Mouse (Mus musculus): ENCODE measurements around the gene Gng2. TPM values are rescaled to one million over a fixed set of nuclear protein-coding genes. Genes with fewer than 3 reads are reported as not detected.
"Not testable (repeated sequence)": the region's sequence is repeated elsewhere in the genome, so short reads cannot be mapped to it uniquely, and the experiment has no call there.

Gene Gng2
- total RNA-seq, 2 experiments from 2014 or later = 195 to 206 TPM

DNA sequence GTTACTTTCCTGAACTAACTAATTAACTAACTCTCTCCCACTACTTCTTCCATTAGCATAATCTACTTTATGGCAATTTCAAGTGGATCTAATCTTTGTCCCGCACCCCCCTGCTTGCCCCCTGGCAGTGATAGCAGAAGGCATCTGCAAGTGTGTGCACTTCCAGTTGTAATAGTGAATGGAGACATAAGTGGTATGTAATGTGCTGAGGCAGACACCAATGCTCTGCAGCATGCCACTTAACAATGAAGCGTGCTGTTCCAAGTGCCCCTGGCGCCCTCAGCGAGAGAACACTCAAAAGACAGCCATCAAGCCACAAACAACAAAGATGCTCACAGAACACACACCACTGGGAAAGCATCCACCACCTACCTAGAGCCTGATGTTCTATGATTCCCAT, 76.9 kb downstream of the Gng2 start:
- TF ChIP-seq CTCF (IDR thresholded peaks at IDR 0.05) = no peak
- intact Hi-C loops (cut with DNase I) = no loop called here
- H3K4me3 ChIP-seq = no peak overlapping the region
- no peak overlapping the region for H3K27ac ChIP-seq
- no peak for DNase-seq (ENCODE audit: extremely low spot score in 1 of 2, low spot score in 2 of 2)

DNA sequence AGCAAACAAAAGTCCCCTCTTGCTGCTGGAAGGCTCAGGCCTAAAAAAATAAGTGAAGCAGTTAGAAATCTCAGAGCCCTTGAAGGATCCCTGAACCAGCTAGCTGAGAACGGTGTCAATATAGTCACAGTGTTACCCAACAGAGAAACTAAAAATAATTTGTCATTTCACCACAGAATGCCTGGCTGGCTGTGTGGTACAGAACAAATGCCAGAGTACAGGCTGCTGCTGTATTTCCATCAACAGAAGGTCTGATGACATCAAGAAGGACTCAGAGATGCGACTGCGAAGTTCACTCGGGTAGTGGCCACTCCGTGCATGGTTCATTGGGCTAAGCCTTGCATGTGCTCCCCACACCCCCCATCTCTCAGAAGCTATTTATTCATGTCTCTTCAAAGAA, 89.9 kb downstream of the Gng2 start:
- no peak overlapping the region for H3K4me3 ChIP-seq
- DNase-seq (ENCODE audit: extremely low spot score in 1 of 2, low spot score in 2 of 2) = no peak
- H3K27ac ChIP-seq = peak overlapping the region; percentile 8; the same call in 1 of the 2 replicates
- intact Hi-C loops (cut with DNase I) = loop anchor here (5.0 kb wide), 1 partner anchor 50 kb away; no protein-coding TSS in a partner anchor
- no peak for TF ChIP-seq CTCF (IDR thresholded peaks at IDR 0.05)

DNA sequence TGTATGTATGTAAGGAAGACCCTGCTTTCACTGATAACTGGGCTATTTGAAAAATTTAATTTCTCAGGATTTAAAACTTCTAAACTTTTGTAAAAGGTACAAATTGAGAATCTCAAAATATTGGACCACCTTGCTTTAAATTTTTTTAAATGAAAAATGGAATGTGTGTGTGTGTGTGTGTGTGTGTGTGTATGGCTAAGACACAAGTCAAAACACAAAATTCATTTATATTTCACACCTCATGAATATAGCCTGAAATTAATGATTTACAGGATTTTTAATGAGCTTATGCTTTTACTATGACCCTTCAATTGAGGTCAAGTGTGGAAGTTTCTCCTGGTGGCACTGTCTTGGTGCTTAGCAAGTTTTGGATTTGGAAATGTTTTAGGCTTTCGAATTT, 93.0 kb downstream of the Gng2 start:
- H3K4me3 ChIP-seq; intact Hi-C loops (cut with DNase I); DNase-seq (ENCODE audit: extremely low spot score in 1 of 2, low spot score in 2 of 2); H3K27ac ChIP-seq: not testable (repeated sequence)

DNA sequence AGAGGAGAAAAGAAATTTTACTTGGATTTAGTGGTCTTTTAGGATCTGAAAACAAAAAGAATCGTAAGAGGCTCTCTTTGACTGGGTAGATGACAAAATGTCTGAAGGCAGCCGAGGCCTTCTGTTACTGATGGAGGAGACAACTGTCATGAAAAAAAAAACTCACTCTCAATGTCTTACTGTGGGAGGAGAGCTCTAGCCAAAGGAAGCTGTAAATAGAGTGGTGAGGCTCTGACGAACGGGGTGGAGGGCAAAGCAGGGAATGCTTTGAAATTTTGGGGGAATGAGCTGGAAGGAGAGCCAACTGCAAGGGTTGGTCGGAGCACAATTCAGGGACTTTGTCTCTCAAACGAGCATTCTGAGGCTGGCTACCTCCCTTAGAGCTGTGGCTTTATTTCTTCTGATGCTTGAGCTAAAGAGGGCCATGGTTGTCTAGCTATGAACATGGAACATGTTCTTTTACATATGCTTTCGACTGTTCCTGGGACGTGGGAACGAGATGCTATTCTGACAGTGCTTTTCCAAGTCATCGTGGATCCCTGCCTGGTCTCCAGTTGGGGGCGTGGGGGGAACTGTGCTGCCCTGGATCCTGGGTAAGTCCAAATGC, 103.1 kb downstream of the Gng2 start:
- DNase-seq (ENCODE audit: extremely low spot score in 1 of 2, low spot score in 2 of 2) = no peak
- intact Hi-C loops (cut with DNase I) = no loop called here
- peak overlapping the region; percentile 64; the same call in 1 of the 2 replicates for H3K27ac ChIP-seq
- H3K4me3 ChIP-seq = no peak overlapping the region
- TF ChIP-seq CTCF (IDR thresholded peaks at IDR 0.05) = no peak

DNA sequence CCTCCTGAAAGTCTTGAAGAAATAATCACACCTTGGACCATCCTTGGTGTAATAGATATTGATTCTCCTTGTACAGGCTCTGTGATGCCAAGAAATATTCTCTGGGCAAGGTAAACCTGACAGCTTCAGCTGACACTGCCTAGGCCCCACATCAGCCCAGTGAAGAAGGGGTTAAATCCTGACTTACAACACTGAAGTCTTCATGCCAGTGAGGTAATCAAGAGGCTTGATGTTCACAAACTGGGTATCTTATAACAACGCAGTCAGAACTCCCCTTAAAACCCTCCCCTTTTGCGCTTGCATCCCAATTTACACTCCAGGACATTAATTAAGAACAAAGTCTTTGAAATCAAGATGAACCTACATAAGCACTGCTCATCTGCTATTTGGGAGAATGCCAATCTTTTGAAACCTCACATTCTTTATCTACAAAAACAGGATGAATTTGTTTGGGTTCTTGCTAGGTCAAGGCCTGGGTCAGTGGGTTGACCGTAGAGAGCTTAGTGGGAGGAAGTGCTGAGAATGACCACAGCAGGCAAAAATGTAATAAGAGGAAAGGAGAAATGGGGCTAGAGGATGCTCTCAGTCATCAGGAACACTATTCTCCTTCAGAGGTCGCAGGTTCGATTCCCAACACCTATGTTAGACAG, 110.0 kb downstream of the Gng2 start:
- DNase-seq (ENCODE audit: extremely low spot score in 1 of 2, low spot score in 2 of 2) = no peak
- H3K27ac ChIP-seq = no peak overlapping the region
- H3K4me3 ChIP-seq = no peak overlapping the region
- intact Hi-C loops (cut with DNase I) = no loop called here
- TF ChIP-seq CTCF (IDR thresholded peaks at IDR 0.05) = no peak

DNA sequence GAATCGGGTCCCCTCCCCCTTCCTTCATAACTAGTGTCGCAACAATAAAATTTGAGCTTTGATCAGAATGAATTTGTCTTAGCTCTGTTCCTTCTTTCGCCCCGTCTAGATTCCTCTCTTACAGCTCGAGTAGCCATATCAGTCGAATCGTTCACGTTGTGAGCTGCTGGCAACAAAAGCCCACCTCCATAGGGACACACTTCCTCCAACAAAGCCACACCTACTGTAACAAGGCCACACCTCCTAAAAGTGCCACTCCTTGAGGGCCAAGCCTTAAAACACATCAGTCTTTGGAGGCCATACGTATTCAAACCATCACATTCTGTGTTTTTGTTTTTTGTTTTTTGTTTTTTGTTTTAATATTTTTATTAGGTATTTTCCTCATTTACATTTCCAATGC, 112.3 kb downstream of the Gng2 start:
- DNase-seq (ENCODE audit: extremely low spot score in 1 of 2, low spot score in 2 of 2); intact Hi-C loops (cut with DNase I); H3K27ac ChIP-seq; H3K4me3 ChIP-seq: not testable (repeated sequence)

DNA sequence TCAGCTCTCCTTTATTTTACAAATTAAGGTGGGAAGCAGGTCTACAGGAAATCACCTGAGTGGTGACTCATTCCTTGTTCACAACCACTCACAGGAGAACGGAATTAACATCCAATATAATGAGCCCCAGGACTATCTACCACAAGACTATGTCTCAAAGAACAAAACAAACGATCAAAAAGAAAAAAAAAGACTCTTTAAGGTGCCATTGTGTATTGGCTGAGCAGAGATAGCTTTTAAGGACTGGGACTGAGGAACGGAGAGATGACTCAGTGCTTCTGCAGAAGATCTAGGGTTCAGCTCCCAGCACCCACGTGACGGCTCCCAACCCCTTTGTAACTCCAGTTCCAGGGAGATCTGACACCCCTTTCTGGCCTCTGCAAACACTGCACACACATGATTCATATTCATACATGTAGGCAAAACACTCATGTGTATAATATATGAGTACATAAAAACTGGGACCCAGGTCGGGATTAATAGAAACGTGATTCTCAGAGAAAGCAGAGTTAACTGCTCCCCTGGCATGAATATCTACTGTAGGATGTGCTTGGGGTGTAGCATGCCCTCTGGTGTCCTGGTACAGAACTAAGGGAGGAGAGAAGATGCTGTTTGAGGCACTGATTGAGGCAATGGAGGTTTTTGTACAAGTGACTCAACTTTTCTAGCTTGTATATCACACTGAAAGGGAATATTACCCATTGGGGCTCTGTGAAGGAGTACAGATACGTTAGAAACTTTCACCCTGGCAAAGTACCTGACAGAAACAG, 115.9 kb downstream of the Gng2 start:
- peak; percentile 27 for TF ChIP-seq CTCF (IDR thresholded peaks at IDR 0.05)
- intact Hi-C loops (cut with DNase I) = no loop called here
- DNase-seq (ENCODE audit: extremely low spot score in 1 of 2, low spot score in 2 of 2) = no peak
- Histone ChIP-seq H3K4me3 (no peak overlapping the region), H3K27ac (no peak overlapping the region)

DNA sequence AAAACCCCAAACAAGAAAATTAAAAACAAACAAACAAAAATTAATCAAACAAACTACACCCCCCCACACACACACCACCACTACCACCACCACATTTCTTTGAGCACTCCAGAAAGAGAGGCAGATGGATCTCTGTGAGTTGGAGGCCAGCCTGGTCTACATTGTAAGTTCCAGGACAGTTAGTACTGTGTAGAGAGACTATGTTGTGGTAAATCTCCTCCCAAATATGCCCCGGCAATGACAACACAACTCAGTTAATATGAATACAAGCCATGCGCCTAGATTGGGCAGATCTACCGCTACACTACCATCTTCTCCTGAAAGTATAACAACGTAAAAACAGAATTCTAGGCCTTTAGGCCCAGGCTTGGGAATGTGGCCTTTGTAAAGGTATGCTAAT, 117.1 kb downstream of the Gng2 start:
- DNase-seq (ENCODE audit: extremely low spot score in 1 of 2, low spot score in 2 of 2) = no peak
- no peak for TF ChIP-seq CTCF (IDR thresholded peaks at IDR 0.05)
- no peak overlapping the region for H3K27ac ChIP-seq
- H3K4me3 ChIP-seq = no peak overlapping the region
- intact Hi-C loops (cut with DNase I) = no loop called here

DNA sequence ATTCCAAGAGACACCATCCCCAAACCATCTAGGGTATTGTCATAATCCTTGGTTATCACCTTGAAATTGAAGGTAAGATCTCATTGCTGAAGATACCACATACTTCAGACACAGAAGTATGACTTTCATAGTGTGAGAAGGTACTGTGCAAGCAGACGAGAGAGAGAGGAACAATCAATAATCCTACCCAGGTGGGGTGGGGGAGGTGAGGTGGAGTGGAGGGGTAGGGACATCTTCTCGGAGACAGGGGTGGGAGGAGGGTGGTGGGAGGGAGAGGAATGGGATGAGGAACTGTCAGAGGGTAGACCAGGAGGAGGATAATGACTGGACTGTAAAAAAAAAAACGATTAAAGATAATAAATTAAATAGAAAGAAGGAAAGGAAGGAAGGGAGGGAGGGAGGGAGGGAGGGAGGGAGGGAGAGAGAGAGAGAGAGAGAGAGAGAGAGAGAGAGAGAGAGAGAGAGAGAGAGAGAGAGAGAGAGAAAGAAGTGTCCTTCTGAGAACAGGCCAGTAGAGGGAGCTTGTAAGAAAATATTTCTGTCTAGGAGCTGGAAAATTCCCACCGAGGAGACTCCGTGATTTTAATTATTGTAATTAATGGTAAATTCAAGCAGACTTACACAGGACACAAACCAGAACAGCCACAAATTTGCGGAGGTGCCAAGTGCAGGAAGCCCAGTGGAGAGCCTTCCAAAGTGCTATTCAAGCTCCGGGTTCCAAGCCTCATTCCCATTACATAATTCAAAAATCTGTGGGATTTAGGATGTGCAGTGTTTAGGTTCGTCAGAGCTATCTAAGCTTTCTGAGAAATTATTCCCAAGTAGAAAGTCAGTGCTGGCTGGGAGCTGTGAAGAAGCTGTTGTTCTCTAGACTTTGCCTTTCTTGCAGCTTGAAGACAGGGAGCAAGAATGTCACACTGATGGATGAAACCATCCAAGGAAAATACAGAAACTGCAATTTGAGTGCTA, 118.3 kb downstream of the Gng2 start:
- peak; percentile 59 for TF ChIP-seq CTCF (IDR thresholded peaks at IDR 0.05)
- H3K27ac ChIP-seq = peak overlapping the region; percentile 91
- intact Hi-C loops (cut with DNase I) = loop anchor here (1.0 to 5.0 kb wide), 3 partner anchors 48 to 208 kb away; partner anchors contain the start of gene Gng2
- DNase-seq (ENCODE audit: extremely low spot score in 1 of 2, low spot score in 2 of 2) = peak; percentile 40 to 44
- peak overlapping the region; percentile 40 for H3K4me3 ChIP-seq

DNA sequence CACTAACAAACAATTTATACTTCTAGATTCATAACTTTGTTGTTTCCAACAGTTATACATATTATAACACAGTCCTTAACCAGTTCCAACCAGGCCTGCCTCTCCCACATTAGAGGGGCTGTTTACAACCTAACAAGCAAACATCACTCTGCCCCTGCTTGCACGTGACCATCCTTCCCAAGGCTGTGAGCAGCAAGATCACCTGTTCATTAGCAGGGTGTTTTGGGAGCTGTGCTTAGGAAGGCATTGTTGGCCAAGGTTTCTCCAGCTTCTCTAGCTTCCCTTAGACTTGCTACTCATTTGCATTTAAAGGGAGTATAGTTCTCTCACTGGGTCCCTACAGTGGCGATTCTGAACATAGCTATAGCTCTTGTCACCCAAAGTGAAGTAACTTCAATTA, 119.1 kb downstream of the Gng2 start:
- intact Hi-C loops (cut with DNase I) = loop anchor here (2.0 to 5.0 kb wide), 2 partner anchors 49 to 119 kb away; partner anchors contain the start of gene Gng2

DNA sequence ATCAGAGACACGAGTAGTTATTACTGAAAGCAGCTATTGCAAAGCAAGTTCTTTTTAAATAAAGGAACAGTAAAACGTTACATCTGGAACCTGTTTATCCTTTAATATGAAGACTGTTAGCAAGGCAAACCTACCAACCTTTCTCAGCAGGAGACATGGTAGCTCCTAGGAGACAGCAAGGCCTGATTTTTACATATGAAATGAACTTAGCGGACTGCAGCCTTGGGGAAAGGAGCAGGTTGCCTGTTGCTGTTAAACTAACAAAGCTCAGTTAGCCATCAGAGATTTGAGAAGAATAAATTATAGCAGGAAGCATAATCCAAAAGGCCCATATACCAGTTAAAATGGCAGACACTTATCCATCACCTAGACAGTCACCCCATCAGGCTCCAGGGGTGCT, 124.0 kb downstream of the Gng2 start:
- Histone ChIP-seq H3K4me3 (no peak overlapping the region), H3K27ac (no peak overlapping the region)
- no peak for DNase-seq (ENCODE audit: extremely low spot score in 1 of 2, low spot score in 2 of 2)
- no peak for TF ChIP-seq CTCF (IDR thresholded peaks at IDR 0.05)
- intact Hi-C loops (cut with DNase I) = no loop called here

More for the DNA sequence above, 119.1 kb downstream of the Gng2 start:
- Histone ChIP-seq H3K27ac (no peak overlapping the region), H3K4me3 (no peak overlapping the region)
- TF ChIP-seq CTCF (IDR thresholded peaks at IDR 0.05) = no peak
- no peak for DNase-seq (ENCODE audit: extremely low spot score in 1 of 2, low spot score in 2 of 2)

Data from left cerebral cortex, adult 2 months (tissue).